Mouse (Mus musculus) heart, embryonic 13.5 days (tissue): ENCODE results near the gene Nsl1. TPM values are rescaled to one million over a fixed set of nuclear protein-coding genes. Genes with fewer than 3 reads are reported as not detected.

Experiments used
- polyA plus RNA-seq: library from polyadenylated mRNA; unstranded; fragments of >200 nt; fragmentation: Nextera tagmentation; extraction: Ambion mirVana; gene quantifications from 2 replicates; pipeline ENCODE4 v1.2.1, GENCODE M21; 2015

Gene Nsl1
- polyA plus RNA-seq, 1 experiment from 2014 or later: 12.4 TPM

Other genes with a start within 250 kb of the Nsl1 start
- 8.3 and 10.1 TPM in 2 replicates for gene Rps6kc1, start 151.2 kb upstream of the Nsl1 start, polyA plus RNA-seq
- gene Angel2, start 137.9 kb upstream of the Nsl1 start, polyA plus RNA-seq: 27.6 and 28.6 TPM in 2 replicates
- 46.2 and 47.6 TPM in 2 replicates for gene Vash2, start 83.7 kb upstream of the Nsl1 start, polyA plus RNA-seq
- gene Flvcr1, start 36.9 kb upstream of the Nsl1 start, polyA plus RNA-seq: 2.6 and 3.1 TPM in 2 replicates
- not detected in 2 replicates for gene Spata45, start 26.4 kb upstream of the Nsl1 start, polyA plus RNA-seq
- 15.8 and 17.5 TPM in 2 replicates for gene Tatdn3, start 80 bp upstream of the Nsl1 start, polyA plus RNA-seq
- gene Batf3, start 34.8 kb downstream of the Nsl1 start, polyA plus RNA-seq: 3.5 and 4.3 TPM in 2 replicates
- not detected in 2 replicates for gene Fam71a, start 101.8 kb downstream of the Nsl1 start, polyA plus RNA-seq
- gene Atf3, start 155.0 kb downstream of the Nsl1 start, polyA plus RNA-seq: 14.0 and 15.2 TPM in 2 replicates